Mouse (Mus musculus) megakaryocyte-erythroid progenitor cell, adult 5-6 weeks (primary cell): ENCODE measurements at regions not wholly inside any gene's neighbourhood (a gene's known extent, or its start where the extent isn't known, plus 50 kb on each side); places are given as distances from the start of the nearest gene placed in this dataset.

Experiments used
- ATAC-seq: replicated peaks from 2 replicates; pipeline ENCODE4 v1.8.0; 2016; ENCODE audit warnings: mild to moderate bottlenecking, inconsistent platforms; ENCODE audit not compliant: severe bottlenecking, poor library complexity, low FRiP score, low TSS enrichment

DNA sequence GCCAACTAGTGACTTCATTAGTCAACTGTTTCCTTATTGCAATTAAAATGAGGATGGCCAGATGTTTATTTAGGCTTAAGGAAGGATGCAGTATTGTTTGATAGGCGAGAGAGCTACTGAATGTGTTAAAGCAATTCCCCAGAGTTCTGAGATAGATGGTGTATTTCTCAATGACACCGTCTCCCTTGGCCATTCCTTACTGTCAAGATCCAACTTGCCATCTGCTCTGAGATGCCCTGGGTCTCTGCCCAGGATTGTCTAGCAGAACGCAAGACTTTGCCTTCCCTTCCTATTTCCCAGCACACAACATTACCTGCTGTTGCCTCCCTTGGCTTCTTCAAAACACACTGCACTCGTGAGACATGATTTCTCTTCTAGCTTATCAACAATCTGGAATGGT is 690.5 kb upstream of the Car8 start:
- ATAC-seq, result no peak

DNA sequence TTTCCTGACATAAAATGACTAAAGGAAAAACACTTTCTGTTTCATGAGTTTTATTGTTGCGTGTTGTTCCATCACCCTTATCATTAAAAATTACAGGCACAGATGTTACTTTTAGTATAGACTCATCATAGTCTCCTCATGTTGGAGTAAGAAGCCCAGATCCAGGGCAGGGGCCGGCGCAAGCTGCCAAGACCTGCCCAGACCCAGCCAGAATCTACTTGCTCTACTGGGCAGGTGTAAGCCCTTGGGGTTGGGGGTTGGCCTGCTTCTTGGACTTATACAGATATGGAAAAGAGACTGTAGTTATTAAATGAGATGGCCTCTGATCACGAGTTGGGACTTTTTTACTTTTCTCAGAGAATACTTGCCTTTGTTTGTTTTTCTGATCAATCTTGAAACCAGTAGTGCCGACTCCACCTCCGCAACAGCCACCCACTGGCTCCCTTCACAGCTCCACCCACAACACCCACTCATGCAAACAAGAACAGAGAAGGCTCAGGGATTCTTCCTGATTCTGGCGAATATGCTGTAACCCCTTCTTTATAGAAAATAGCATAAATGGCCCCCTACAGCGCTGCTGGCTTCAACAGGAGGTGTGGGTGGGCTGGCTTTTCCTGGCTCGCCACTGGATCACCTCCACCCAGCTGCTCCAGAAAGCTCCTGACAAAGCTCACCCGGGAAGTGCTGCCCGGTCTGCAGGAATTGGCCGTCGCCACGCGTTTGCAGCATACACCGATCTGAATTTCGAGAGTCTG is 689.9 kb upstream of the Car8 start:
- ATAC-seq, result no peak

DNA sequence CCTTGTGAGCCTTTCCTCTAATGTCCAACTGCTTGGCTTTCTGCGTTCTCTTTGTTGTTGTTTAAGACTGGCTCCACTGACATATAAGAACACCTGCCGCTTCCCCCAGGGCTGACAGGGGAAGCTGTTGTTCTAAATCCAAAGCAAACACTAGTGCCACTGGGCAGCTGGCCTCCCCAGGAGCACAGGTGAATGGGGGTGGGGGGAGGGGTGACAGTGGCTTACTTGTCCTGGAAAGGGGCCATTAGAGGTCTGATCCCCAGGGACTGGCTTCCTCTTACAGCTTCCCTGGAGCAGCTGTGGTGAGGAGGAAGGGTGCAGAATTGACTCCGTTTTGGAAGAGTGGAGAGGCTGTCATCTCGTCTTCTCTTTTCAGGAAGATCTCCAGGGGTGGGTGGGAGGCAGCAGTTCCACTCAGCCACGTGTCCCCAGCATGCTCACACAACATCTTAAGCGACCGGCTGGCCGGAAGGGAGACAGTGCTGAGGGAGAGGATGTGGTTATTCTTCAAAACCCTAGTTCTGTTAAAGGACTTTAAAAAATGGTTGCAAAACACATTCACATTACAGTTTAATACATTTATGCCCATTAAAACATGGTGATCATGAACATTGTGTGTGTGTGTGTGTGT is 688.5 kb upstream of the Car8 start:
- ATAC-seq, result no peak

DNA sequence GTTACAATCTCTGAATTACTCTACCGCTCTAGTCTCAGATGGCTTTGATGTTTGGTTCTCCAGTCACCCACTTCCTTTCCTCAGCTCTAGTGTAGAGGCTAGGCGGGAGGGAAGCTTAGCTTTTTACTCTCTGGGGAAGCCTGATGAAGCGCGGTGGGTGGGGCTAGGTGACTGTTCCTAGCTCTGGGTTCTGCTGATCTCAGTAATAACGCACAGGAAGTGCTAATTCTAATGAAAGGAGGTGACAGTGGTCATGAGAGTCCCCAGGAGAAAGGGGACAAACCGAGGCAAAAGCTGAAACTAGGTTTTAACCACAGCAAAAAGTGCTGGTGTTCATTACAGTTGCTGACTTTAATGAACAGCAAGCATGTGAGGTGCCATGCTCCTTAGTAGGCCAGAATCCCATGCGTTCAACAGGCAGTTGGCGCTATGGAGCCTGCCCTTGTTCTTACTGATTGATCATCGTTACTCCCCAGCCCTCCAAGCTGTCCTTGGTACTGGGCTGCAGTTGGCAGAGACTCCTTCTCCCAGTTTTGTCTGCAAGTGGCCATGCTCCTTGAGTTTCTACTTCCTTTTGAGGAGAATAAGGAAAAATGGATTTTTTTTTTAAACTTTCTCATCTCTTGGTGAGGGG is 687.9 kb upstream of the Car8 start:
- ATAC-seq, result no peak

DNA sequence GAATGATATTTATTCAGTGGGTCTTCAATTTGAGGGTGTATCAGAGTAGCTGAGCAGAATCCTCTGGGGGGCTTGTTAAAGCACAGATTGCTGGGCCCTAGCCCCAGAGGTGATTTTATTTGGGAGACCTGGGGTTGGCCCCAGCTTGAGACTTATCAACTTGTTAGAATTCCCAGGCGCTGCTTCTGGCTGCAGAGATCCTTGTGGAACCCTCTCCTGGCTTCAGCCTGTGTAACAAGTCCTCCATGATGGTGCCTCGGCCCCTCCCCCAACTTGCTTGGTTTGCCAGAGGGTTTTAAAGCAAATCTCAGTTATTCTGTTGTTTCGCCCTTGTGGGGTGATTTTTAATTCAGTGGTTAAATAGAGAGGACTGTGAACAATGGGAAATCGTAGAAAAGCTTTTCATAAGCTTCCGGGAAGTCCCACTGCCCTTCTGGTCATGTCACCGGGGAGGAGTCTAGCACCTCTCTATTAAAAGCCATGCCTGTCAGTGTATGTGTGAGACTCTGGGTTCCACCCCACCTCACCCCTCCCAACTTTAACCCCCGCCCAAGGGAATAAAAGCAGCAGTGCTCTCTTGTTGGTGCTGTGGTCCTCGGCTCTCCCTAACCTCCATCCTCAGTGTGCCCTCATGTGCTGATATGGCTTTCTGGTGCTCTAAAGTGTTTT is 684.0 kb upstream of the Car8 start:
- no peak for ATAC-seq

DNA sequence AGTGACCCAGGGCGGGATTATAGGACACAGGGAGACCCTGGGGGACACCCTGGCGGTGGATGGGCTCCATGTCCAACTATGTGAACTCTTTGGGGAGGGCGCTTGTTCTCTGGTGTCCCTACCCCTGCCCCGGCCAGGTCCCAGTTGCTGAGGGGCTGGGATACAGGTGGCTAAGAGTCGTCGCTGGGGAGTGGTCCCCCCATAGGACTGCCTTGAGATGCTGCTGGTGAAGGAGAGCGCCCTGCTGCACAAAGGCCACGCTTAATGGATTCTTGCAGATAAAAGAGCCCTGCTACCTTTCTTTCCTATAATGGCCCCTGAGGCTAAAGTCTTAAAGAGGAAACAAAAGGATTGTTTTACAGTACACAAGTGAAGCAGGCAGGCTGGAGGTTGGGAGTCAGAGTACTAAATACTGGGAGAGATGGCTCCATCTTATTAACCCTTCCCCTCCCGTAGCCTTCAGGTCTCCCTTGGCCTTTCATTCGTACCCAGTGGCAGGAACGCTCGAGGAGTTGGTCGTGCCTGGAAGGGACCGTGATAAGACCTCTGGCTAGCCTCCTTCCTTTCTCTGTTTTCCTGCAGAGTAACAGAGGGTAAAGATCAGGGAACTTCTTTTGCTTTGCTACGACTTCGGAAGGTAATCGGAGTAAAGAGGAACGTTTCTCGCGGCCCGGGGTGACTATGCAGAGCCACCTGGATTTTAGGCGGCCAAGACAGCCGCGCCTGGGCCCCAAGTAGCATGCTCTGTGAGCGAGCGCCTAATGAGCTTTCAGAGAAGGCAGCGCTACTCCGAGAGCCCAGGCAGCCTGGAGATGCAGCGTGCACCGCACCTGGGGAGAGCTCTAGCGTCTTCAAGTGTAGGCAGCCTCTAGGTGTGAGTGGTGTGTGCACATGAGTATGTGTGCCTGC is 682.9 kb upstream of the Car8 start:
- no peak for ATAC-seq

DNA sequence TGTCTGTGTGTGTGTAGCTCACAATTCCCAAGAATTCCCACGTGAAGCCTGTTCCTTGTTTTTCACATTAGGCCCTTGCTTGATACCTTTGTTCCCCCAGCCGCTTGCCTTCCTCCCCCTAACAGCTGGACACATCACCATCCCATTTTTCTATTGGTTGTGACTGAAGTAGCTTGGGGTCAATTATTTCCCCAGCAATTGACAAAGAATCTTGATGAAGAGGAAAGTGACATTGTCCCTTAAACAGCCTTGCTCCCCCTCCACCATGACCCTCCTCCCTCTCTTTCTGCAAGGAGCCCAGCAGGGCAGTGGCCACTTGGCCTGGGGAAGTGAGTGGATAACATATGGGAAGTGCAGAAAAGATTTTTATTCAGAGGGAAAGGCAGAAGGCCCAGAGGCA is 681.5 kb upstream of the Car8 start:
- ATAC-seq, result no peak

DNA sequence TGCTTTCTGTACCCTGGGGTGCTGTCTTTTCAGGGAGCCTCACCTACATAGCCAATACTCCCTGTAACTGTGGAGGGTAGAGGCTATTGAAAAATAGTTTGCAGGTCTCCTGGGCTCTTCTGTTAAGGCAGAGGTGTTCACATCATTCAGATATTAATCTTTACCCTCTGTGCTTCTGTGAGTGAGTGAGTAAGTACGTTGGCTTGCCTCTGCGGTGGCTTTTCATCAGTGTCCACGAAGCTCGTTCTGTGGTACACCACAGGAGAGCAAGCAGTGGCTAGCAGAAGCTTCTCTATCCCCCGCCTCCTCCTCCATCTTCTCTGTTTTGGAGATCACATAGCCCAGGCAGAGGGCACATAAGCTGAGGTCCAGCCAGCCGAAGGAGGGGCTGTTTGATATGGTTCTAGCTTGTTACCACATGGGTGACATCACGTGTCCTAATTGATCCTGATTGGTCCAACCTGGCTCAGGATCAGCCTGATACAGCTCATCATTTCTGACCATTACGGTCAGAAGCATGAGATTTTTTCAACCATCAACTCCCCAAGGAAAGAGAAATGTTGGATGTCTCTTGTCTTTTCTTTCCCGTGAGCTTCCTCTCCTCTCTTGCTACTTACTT is 680.6 kb upstream of the Car8 start:
- ATAC-seq, result no peak
